Mouse (Mus musculus): ENCODE results near the gene Mrpl33. TPM values are rescaled to one million over a fixed set of nuclear protein-coding genes. Genes with fewer than 3 reads are reported as not detected.

Mrpl33 gene
- polyA plus RNA-seq, 1 experiment from 2014 or later: 334 TPM

DNA sequence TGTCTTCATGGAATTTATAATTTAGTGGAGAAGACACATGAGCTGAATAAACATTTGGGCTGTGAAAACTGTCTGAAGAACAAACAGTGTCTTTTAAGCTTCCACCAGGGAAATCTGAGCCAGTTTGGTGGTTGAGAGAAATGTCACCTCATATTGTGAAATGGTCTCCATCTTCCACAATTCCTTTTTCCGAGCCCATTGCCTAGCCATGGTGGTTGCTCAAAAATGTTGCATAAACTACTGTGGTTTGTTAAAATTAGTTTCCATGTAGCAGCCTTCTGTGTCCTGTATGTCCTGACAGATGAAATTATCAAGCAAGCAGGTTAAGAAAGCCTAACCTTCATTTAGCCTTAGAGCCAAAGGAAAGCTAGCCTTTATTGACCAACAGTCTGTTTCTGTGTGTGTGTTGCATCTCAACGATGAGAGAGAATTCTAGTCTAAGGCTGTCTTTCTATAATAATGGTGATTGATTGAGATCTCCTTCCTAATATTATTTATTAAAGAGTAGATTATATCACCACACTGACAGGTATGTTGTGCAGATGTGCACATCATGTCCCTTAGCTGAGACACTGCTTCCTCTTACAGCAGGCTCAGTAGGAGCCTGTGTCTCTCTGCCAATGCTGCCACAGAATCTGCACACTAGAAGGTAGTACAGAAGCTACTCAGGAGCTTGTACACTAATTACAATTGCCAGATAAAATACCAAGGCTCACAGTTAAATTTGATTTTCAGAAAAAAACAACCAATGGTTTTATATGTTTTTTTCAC lies 54.0 kb downstream of the Mrpl33 start:
- H3K36me3 ChIP-seq (ENCODE audit: control insufficient read depth, insufficient read depth, low read length): no peaks in the 10 kb centered on the region
- H3K9me3 ChIP-seq (ENCODE audit: control insufficient read depth, low read length): no peaks in the 10 kb centered on the region
- H3K4me3 ChIP-seq (ENCODE audit: low read depth, low read length): no peak overlapping the region
- no peak overlapping the region for H3K27ac ChIP-seq (ENCODE audit: low read depth)
- 86% methylated on average over 2 of the region's 2 CpGs for WGBS
- DNase-seq (ENCODE audit: low spot score): no peak
- H3K4me2 ChIP-seq (ENCODE audit: low read length): no peak overlapping the region
- no peak for ATAC-seq (replicated peaks; ENCODE audit: low FRiP score, low TSS enrichment, low read depth)
- no peaks in the 10 kb centered on the region for H3K4me1 ChIP-seq (replicated peaks; ENCODE audit: control insufficient read depth, insufficient read depth, low read length)
- H3K9ac ChIP-seq (ENCODE audit: low read length): no peak overlapping the region
- H3K27me3 ChIP-seq (replicated peaks; ENCODE audit: control insufficient read depth, insufficient read depth, low read length): no peaks in the 10 kb centered on the region

DNA sequence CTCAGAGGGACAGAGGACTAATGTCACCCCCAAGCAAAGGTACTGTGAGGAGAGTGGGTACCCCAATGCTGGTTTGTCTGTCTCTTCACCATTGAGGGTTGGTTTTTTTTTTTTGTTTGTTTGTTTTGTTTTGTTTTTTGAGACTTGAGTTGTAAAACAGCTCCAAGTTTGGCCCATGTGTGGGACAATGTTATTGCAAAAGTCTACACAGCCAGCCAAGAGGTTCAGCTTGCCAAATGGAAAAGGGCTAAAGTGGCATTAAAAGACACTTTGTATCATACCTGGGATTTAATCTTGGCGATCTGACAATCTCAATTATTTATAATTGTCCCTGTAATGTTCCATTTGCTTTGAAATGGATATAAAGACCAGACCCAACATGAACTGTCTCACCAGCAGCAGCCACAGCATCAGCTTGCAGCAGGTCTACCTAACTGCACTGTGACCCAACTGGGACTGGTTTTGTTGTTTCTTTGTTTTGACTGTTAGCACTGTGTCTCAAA lies 59.0 kb downstream of the Mrpl33 start:
- H3K4me2 ChIP-seq (ENCODE audit: low read length): no peak overlapping the region
- no peak overlapping the region for H3K9ac ChIP-seq (ENCODE audit: low read length)
- no peaks in the 10 kb centered on the region for H3K9me3 ChIP-seq (ENCODE audit: control insufficient read depth, low read length)
- no peak for DNase-seq (ENCODE audit: low spot score)
- ATAC-seq (replicated peaks; ENCODE audit: low FRiP score, low TSS enrichment, low read depth): no peak
- no peaks in the 10 kb centered on the region for H3K27me3 ChIP-seq (replicated peaks; ENCODE audit: control insufficient read depth, insufficient read depth, low read length)
- H3K4me3 ChIP-seq (ENCODE audit: low read depth, low read length): no peak overlapping the region
- H3K36me3 ChIP-seq (ENCODE audit: control insufficient read depth, insufficient read depth, low read length): no peaks in the 10 kb centered on the region
- H3K4me1 ChIP-seq (replicated peaks; ENCODE audit: control insufficient read depth, insufficient read depth, low read length): no peaks in the 10 kb centered on the region
- WGBS: 86% methylated on average over 1 of the region's 1 CpGs
- H3K27ac ChIP-seq (ENCODE audit: low read depth): no peak overlapping the region

DNA sequence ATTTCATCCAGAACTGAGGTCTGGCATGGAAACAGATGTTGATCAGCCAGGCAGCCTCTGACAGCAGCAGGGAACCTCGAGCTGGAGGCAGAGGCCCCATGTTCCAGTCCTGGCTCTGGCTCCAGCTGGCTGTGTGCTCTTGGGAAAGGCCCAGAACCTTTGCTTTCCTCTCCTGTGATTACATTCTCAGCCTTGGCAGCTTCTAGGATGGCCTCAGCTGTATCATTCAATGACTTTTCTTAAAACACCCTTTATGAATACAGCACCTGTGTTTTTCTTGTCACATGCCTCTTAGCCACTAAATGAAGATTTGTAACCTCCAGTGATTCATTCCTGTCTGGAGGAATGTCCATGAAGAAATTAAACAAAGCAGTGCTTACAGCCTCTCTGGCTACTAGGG lies 69.4 kb downstream of the Mrpl33 start:
- Histone ChIP-seq H3K4me1 (replicated peaks; ENCODE audit: control insufficient read depth, insufficient read depth, low read length) (0 out of 2 replicates have a peak, but pooled peaks cover 5% of the 10 kb centered on the region), H3K4me3 (ENCODE audit: low read depth, low read length) (no peak overlapping the region), H3K27ac (ENCODE audit: low read depth) (no peak overlapping the region), H3K9me3 (ENCODE audit: control insufficient read depth, low read length) (no peaks in the 10 kb centered on the region), H3K9ac (ENCODE audit: low read length) (no peak overlapping the region), H3K36me3 (ENCODE audit: control insufficient read depth, insufficient read depth, low read length) (no peaks in the 10 kb centered on the region), H3K27me3 (replicated peaks; ENCODE audit: control insufficient read depth, insufficient read depth, low read length) (no peaks in the 10 kb centered on the region), H3K4me2 (ENCODE audit: low read length) (no peak overlapping the region)
- 33% methylated on average over 1 of the region's 1 CpGs for WGBS
- DNase-seq (ENCODE audit: low spot score): no peak
- no peak for ATAC-seq (replicated peaks; ENCODE audit: low FRiP score, low TSS enrichment, low read depth)

DNA sequence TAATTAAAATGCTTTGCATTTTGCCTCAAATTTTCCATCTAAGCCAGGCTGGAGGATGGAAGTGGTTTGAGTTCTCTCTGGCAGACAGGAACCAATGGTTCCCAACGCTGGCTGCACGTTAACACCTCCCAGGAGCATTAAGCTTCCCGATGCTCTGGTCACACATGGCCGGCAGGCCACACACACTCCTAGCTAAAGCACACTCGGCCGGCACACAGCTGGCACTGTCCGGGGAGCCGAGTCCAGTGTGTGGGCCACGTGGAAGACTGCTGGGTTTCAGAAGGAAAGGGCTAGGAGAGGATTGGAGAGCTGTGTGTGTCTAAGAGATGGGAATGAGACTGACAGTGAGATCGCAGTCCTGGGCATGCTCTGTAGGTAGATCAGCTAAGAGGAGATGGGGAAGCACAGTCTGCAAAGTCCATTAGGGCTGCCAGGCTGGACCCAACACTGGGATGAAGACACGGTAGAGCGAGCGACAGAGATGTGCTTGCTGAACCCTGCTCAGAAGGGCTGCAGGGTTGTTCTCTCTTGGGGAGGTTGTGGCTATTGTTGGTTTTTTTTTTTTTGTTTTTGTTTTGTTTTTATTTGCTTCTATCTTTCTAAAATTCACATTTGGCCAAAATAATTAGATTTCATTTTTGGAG lies 71.7 kb downstream of the Mrpl33 start:
- no peak for ATAC-seq (replicated peaks; ENCODE audit: low FRiP score, low TSS enrichment, low read depth)

DNA sequence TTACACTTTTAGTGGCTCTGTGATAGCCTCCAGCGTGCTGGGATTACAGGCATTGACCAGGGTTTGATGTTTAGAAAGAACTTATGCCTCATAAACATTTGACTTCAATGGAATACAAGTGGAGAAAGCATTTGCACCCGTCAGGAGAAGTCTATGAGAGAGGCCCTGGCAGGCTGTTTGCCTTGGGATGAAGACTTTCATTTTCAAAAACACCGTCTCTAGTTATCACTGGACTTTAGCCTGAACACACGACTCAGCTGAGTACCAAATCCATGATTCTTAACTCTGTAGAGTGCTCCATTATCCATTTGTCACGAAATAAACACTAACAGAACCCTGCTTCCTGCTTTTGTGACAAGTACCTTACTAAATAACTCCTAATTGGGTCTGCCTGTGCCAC lies 73.2 kb downstream of the Mrpl33 start:
- H3K9me3 ChIP-seq (ENCODE audit: control insufficient read depth, low read length): no peaks in the 10 kb centered on the region
- 51% methylated on average over 5 of the region's 5 CpGs for WGBS
- 0 out of 2 replicates have a peak, but pooled peaks cover 5% of the 10 kb centered on the region for H3K4me1 ChIP-seq (replicated peaks; ENCODE audit: control insufficient read depth, insufficient read depth, low read length)
- no peak overlapping the region for H3K4me2 ChIP-seq (ENCODE audit: low read length)
- DNase-seq (ENCODE audit: low spot score): peak; percentile 51
- H3K36me3 ChIP-seq (ENCODE audit: control insufficient read depth, insufficient read depth, low read length): no peaks in the 10 kb centered on the region
- H3K9ac ChIP-seq (ENCODE audit: low read length): no peak overlapping the region
- no peak for ATAC-seq (replicated peaks; ENCODE audit: low FRiP score, low TSS enrichment, low read depth)
- H3K27ac ChIP-seq (ENCODE audit: low read depth): no peak overlapping the region
- H3K4me3 ChIP-seq (ENCODE audit: low read depth, low read length): no peak overlapping the region
- no peaks in the 10 kb centered on the region for H3K27me3 ChIP-seq (replicated peaks; ENCODE audit: control insufficient read depth, insufficient read depth, low read length)

More for the DNA sequence above, 71.7 kb downstream of the Mrpl33 start:
- no peak overlapping the region for H3K4me2 ChIP-seq (ENCODE audit: low read length)
- WGBS: 89% methylated on average over 13 of the region's 13 CpGs
- H3K27ac ChIP-seq (ENCODE audit: low read depth): no peak overlapping the region
- no peak overlapping the region for H3K4me3 ChIP-seq (ENCODE audit: low read depth, low read length)
- H3K9me3 ChIP-seq (ENCODE audit: control insufficient read depth, low read length): no peaks in the 10 kb centered on the region
- H3K27me3 ChIP-seq (replicated peaks; ENCODE audit: control insufficient read depth, insufficient read depth, low read length): no peaks in the 10 kb centered on the region
- H3K36me3 ChIP-seq (ENCODE audit: control insufficient read depth, insufficient read depth, low read length): no peaks in the 10 kb centered on the region
- no peak for DNase-seq (ENCODE audit: low spot score)
- no peak overlapping the region for H3K9ac ChIP-seq (ENCODE audit: low read length)
- 0 out of 2 replicates have a peak, but pooled peaks cover 5% of the 10 kb centered on the region for H3K4me1 ChIP-seq (replicated peaks; ENCODE audit: control insufficient read depth, insufficient read depth, low read length)

DNA sequence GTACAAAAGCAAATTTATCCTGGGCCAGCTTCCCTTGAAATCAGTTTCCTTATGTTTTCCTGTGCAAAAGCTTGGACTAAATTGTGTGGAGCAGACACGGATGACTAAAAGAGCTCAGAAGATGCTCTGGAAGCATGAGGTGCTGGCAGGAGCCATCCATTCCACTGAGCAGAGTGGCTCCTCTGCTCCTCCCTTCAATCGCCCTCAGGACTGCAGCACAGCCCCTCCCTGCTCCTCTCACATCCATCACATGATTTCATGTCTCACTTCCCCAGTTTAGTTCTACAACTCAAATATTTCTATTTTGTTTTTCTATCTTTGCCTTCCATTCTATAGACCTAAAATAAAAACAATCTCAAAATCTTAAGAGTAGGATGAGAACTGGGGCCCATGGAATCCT lies 74.4 kb downstream of the Mrpl33 start:
- no peak overlapping the region for H3K4me3 ChIP-seq (ENCODE audit: low read depth, low read length)
- H3K9me3 ChIP-seq (ENCODE audit: control insufficient read depth, low read length): no peaks in the 10 kb centered on the region
- no peak overlapping the region for H3K27ac ChIP-seq (ENCODE audit: low read depth)
- no peak overlapping the region for H3K9ac ChIP-seq (ENCODE audit: low read length)
- no peak for ATAC-seq (replicated peaks; ENCODE audit: low FRiP score, low TSS enrichment, low read depth)
- H3K4me1 ChIP-seq (replicated peaks; ENCODE audit: control insufficient read depth, insufficient read depth, low read length): 0 out of 2 replicates have a peak, but pooled peaks cover 5% of the 10 kb centered on the region
- no peak overlapping the region for H3K4me2 ChIP-seq (ENCODE audit: low read length)
- DNase-seq (ENCODE audit: low spot score): no peak
- no peaks in the 10 kb centered on the region for H3K27me3 ChIP-seq (replicated peaks; ENCODE audit: control insufficient read depth, insufficient read depth, low read length)
- WGBS: 56% methylated on average over 2 of the region's 2 CpGs
- H3K36me3 ChIP-seq (ENCODE audit: control insufficient read depth, insufficient read depth, low read length): no peaks in the 10 kb centered on the region

DNA sequence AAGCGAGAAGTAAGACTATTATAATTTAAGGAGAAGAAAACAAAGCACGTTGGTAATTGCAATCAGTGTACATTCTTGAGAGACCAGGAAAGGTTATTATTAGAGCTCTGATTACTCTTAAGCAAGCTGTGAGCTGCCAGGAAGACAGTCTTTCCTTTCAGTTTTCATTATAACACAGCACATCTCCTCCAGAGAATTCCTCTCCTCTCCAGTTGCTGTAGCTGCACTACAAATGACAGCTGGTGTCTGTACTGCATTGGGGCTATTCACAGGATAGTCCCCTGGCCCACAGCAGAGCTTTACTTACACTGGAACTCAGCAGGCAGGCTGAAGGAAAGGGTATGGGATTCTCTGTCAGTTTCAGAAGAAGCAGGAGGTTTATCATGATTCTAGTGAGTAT lies 76.7 kb downstream of the Mrpl33 start:
- ATAC-seq (replicated peaks; ENCODE audit: low FRiP score, low TSS enrichment, low read depth) (no peak), DNase-seq (ENCODE audit: low spot score) (no peak)
- Histone ChIP-seq H3K27ac (ENCODE audit: low read depth) (no peak overlapping the region), H3K4me3 (ENCODE audit: low read depth, low read length) (no peak overlapping the region), H3K4me2 (ENCODE audit: low read length) (no peak overlapping the region), H3K9ac (ENCODE audit: low read length) (no peak overlapping the region), H3K9me3 (ENCODE audit: control insufficient read depth, low read length) (no peaks in the 10 kb centered on the region), H3K4me1 (replicated peaks; ENCODE audit: control insufficient read depth, insufficient read depth, low read length) (0 out of 2 replicates have a peak, but pooled peaks cover 5% of the 10 kb centered on the region), H3K27me3 (replicated peaks; ENCODE audit: control insufficient read depth, insufficient read depth, low read length) (no peaks in the 10 kb centered on the region), H3K36me3 (ENCODE audit: control insufficient read depth, insufficient read depth, low read length) (no peaks in the 10 kb centered on the region)
- 72% methylated on average over 2 of the region's 2 CpGs for WGBS

DNA sequence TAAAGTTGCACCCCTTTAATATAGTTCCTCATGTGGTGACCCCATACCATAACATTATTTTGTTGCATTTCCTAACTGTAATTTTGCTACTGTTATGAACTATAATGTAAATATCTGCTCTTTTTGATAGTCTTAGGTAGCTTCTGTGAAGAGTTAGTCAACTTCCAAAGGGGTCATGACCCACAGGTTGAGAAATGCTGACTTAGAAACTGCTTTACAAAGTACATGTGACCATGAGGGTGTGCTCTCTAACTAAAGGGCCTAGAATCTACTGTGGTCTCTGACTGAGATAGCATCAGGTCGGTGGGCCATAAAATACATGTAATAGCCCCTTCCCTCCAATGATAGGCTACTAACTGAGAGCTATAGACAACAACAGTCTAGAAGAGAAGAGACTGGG lies 81.3 kb downstream of the Mrpl33 start:
- 50% methylated on average over 1 of the region's 1 CpGs for WGBS
- no peak for DNase-seq (ENCODE audit: low spot score)
- Histone ChIP-seq H3K4me2 (ENCODE audit: low read length) (no peak overlapping the region), H3K27me3 (replicated peaks; ENCODE audit: control insufficient read depth, insufficient read depth, low read length) (no peaks in the 10 kb centered on the region), H3K4me3 (ENCODE audit: low read depth, low read length) (no peak overlapping the region), H3K4me1 (replicated peaks; ENCODE audit: control insufficient read depth, insufficient read depth, low read length) (no peaks in the 10 kb centered on the region), H3K9ac (ENCODE audit: low read length) (no peak overlapping the region), H3K27ac (ENCODE audit: low read depth) (no peak overlapping the region), H3K36me3 (ENCODE audit: control insufficient read depth, insufficient read depth, low read length) (no peaks in the 10 kb centered on the region), H3K9me3 (ENCODE audit: control insufficient read depth, low read length) (no peaks in the 10 kb centered on the region)
- no peak for ATAC-seq (replicated peaks; ENCODE audit: low FRiP score, low TSS enrichment, low read depth)
